Mouse (Mus musculus): ENCODE results near the gene Ephb2. TPM values are rescaled to one million over a fixed set of nuclear protein-coding genes. Genes with fewer than 3 reads are reported as not detected.

The Ephb2 gene
- total RNA-seq (2023): under 1 TPM; 0.39 to 0.58 TPM

DNA sequence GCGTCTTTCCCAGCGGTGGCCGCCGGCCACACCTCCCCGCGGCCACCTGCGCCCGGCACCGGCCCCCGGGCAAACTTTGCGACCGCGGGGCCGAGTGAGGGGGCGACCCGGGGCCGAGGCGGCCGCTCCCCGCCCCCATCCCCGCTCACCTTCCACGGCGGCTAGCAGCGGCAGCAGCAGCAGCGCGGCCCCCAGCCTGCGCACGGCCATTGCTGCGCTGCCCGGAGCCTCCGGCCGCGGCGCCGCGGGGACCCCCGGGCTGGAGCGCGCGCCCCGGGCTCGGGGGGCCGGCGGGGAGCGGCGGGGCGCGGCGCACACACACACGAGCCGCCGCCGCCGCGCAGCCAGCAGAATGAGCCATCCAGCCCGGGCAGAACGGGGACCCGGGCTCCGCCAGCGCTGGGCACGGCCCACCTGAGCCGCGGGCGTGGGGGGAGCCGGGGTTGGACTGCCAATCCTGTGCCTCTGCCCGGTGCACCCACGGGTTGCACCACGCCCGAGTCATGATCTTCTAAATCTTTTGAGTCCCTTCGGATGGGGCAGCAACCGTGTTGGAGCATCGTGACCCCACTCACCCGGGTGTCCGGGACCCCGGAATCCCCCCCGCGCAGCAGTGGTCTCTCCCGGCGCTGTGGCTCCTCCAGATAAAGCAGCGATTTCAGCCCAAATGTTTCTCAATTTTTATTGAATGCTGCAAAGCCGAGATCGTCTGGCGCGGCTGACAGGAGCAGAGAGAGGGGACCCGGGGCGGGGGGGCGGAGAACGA is at the start of gene Ephb2:
TSS of gene Ephb2 (minus strand) at position 368 of the 766 bp plus-strand sequence.

DNA sequence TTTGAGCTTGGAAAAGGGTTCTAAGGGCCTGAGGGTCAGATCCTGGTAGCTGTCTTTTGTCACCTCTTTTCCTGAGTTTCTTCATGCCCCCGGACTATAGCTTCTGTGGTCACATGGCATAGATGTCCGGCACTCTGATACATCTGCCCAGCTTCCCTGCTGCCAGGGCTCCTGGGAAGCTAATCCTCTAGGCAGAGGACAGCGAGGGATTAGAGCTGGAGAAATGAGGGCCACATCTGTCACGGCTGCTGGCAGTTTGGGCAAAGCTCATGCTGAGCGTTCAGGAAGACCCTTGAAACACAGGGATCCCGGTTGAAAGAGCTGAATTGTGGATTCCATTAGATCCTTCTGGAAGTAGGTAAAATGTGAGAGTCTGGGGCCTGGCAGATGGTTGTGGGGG is 213.4 kb downstream of the Ephb2 start, which contains the start of gene Lactbl1:
TSS of gene Lactbl1 (plus strand) at position 234 of the 400 bp plus-strand sequence.

DNA sequence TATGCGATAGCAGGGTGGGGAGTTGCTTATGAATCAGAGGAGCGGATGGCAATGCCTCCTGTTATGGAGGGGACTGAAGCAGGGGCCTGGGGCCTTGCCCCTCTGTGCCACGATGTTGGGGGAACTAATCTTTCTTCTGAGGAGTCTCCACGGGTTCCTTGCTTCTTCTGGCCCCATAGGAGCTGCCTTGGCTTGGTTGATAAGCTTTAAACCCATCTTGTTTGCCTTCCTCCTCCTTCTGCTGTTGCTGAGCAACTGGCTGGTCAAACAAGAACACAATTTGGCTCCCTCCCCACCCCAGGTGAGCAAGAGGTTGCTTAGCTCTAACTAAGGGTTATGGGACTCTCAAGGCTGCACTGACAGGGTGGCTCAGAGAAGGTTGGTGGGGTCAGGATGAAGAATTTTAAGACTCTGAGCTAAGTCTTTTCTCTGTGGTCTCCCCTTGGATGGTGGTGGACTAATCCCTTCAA is 225.4 kb downstream of the Ephb2 start, which contains the start of gene Tex46:
TSS of gene Tex46 (plus strand) at position 51 of the 470 bp plus-strand sequence.

DNA sequence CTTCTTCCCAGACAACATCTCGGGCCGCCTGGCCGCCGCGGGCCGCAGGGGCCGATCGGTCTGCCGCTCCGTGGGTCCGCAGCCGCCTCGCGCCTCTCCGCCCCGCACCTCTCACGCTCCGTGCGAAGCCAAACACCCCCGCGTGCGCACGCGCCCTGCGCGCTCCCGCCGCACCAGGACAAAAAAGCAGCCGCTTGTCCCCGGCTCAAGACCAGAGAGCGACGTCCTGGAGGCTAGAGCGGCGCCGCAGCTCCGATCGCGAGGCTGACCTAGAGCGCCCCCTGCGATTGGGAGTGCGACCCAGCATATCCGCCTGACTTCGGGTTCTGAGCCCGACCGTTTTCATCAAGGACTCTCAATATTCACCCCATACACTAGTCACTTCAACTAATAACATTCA is 233.2 kb downstream of the Ephb2 start, which contains the start of gene Kdm1a:
TSS of gene Kdm1a (minus strand) at position 156 of the 400 bp plus-strand sequence.

Other genes starting within 250 kb of the Ephb2 start
- gene Kdm1a, start 233.3 kb downstream of the Ephb2 start, total RNA-seq (2023): 10 to 100 TPM; 69.8 to 72.9 TPM
- not detected for gene Tex46, start 225.6 kb downstream of the Ephb2 start, total RNA-seq (2023)
- gene Lactbl1, start 213.4 kb downstream of the Ephb2 start, total RNA-seq (2023): not detected
- 10 to 100 TPM in 1 of 2 experiments, 1 to 10 TPM in 1; 7.0 to 10.1 TPM for gene C1qb, start 50.2 kb upstream of the Ephb2 start, total RNA-seq (2023)
- gene C1qc, start 57.1 kb upstream of the Ephb2 start, total RNA-seq (2023): 1 to 10 TPM; 5.3 to 8.2 TPM
- gene C1qa, start 62.8 kb upstream of the Ephb2 start, total RNA-seq (2023): 10 to 100 TPM in 1 of 2 experiments, 1 to 10 TPM in 1; 6.4 to 12.7 TPM
- gene Epha8, start 120.8 kb upstream of the Ephb2 start, total RNA-seq (2023): not detected
- gene Zbtb40, start 212.8 kb upstream of the Ephb2 start, total RNA-seq (2023): 10 to 100 TPM; 28.7 to 29.6 TPM